Mouse (Mus musculus): Measurements from ENCODE around the gene Glyr1.

The Glyr1 gene

GRCm38 (mm10) chr16:5010371-5010935 lies 39.2 kb downstream of the Glyr1 start:
- no peak for DNase-seq

DNA sequence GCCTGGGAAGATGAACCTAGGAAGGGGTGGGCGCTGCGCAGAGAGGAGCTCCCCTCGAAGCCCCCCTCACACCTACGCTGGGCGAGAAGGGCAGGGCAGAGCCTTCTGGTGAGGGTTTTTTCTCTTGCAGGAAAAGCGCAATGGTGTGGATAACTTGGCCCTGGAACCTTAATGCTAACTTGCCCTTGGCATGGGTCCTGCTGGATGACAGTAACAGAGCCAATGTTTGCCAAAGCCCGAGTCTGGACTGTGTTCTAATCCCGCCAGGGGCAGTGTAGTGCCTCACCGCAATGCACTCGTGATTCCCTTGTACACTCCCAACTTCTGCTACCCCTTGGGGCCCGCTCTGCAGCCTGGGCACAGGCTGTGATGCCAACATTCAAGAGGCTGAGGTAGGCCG lies 41.6 kb downstream of the Glyr1 start:
- DNase-seq = no peak

DNA sequence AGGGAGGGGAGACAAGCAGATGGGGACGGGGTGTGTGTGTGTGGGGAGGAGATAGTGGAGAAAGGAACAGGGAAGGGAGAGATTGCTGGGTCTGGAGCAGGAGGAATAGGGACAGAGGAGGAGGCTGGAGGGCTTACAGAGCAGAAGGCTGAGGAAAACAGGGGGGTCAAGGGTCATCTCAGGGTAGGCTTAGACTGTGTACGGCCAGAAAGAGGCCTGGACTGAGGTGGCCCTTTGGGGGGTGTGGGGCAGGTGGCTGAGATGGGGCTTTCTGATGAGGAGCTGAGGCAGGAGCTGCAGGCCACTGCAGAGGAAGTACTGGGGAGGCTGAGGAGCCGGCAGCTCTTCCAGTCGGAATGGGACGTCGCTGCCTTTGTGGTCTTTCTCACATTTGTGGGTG lies 42.2 kb downstream of the Glyr1 start:
- no peak for DNase-seq

- DNase-seq = peak; percentile 70 to 79
These were observed 42.6 kb downstream of the Glyr1 start, which contains the start of gene Smim22 for GRCm38 (mm10) chr16:5007067-5007466. TSS of gene Smim22 (plus strand) at chr16:5007288.

- DNase-seq = no peak
These were observed 49.1 kb downstream of the Glyr1 start for GRCm38 (mm10) chr16:5000611-5001010.

DNA sequence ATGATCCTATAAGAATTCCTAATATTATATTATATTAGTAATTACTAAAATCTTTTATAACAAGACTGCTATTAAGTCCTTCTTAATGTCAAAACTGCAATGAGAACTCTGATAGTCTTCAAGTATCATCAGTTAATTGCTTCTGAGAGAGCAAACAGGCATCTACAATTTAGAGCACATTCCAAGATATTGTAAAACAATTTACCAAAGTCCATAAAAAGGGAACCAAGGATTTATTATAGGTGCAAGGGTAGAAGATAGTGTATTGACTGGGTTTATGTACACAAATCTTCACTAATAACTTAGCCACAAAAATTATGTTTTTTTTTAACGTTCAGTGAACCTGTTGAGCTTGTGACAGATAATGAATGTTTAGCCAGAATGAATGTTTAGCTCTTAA lies 50.7 kb downstream of the Glyr1 start:
- no peak for DNase-seq

DNA sequence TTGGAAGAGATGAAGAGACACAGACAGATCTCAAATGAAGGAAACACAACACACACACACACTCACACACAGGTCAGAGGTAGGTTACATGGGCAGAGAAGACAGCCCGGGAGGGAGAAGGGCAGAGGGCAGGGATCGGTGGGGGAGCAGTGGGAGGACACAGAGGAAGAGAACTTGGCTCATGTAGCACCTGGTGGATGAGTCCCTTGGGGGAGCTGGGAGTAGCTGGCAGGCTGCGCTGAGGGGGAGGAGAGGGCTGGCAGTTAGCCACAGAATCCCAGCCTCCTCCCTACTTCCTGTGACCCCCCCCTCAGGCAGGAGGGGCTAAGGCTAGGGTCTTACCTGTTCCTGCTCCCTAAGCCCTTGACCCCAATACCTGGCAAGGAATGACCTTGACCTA lies 52.1 kb downstream of the Glyr1 start, which contains the start of gene Sept12:
Gene Sept12 (minus strand): TSS at position 300 of the 400 bp plus-strand sequence.
- DNase-seq = no peak

DNA sequence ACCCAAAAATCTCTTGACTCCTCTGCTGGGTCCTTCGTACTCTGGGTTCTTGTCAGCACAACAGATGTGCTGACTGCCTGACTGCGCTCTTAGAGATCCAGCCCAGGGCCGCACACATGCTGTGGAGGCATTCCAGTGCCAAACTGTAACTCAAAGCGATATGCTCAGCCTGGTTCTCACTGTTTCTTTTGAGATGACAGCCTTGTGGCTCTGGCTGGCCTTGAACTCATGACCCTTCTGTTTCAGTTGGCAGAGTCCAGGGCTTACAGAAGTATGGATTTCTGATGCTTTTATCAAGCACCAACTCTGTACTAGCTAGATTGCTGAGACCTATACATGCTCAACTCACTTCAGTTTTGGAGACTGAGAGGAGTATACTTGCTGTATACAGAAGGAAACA lies 56.4 kb downstream of the Glyr1 start:
- no peak for DNase-seq

GRCm38 (mm10) chr16:4984717-4985116 lies 64.9 kb downstream of the Glyr1 start:
- DNase-seq = no peak

DNA sequence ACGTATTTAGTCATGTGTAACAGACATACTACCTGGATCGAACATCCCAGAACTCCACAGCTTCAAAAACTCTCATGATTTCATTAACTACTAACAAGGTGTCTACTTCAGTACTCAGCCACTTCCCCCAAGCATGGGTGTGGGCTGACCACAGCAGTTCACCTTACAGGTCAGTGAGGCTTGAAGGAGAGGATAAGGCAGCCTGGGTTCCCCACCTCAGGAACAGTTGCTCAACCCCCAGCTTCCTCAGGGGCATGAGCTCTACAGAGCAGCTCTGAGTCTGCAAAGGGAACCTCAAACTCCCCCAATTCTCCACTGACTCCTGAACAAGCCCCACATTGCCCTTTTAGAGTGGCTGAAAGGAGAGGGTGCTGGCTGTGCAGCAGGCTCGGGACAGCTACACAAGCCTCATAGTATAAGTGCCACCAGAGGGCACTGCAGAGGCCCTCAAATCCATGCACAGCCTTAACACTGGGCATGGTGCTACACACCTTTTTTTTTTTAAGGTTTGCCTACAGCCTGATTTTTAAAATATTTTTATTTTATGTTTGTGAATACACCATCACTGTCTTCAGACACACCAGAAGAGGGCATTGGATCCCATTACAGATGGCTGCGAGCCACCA lies 69.8 kb downstream of the Glyr1 start:
- peak in 1 of 2 experiments; percentile 42 for DNase-seq

DNA sequence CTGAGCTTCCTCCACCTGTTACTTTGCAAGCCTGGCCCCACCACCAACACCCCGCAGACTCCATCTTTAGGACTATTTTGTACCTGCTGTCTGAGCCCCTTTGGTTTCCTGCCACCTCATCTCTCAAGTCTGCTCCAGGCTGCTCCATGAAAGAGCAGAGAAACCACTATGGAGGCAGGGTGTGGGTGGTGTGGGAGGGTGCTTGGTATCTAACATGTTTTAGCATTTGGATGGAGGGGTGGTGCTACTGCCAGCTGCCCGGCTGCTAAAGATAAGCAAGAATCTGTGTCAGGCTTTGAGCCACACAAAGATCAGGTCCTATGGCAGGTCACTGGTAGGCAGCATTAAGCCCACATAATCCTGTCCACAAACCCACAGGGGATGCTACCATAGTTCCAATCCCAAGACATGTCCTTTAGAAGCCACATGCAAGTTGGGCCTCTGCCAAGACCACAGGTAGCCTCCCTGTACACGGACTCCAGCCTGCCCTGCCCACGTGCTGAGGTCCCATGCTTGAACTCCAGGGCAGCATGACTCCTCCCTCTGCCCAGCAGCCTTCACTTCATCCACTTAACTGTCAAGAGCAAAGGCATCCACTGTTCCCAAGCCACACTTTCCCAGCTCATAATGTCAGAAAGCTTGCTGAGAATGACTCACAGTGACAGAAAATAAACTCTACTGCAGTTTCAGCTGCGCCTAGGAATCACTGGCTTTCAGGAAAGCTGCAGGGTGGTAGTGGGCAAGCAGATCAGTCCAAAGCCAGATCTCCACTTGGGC lies 71.2 kb downstream of the Glyr1 start:
- DNase-seq = peak; percentile 39 to 66

DNA sequence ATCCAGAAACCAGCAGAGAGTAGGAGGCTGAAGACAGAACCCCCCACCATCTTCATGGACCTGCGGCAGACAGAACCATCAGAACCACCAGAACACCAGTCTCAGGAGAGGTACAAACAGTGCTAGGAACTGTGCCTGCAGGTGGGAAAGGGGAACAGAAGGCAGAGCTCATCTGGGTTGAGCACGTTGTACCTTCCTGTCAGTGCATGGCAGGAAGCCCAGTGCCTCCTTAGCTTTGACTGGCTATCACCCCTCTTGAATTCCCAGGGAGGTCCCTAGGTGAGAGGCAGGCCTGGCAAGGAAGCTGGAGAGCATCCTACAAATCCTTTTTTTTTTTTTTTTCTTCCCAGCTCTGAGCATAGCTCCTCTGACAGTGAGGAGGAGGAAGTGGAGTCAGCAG lies 73.5 kb downstream of the Glyr1 start:
- no peak for DNase-seq

GRCm38 (mm10) chr16:4974521-4974920 lies 75.1 kb downstream of the Glyr1 start:
- DNase-seq = no peak

- DNase-seq = peak; percentile 65 to 81
These were observed 78.0 kb downstream of the Glyr1 start for GRCm38 (mm10) chr16:4971626-4972025.

DNA sequence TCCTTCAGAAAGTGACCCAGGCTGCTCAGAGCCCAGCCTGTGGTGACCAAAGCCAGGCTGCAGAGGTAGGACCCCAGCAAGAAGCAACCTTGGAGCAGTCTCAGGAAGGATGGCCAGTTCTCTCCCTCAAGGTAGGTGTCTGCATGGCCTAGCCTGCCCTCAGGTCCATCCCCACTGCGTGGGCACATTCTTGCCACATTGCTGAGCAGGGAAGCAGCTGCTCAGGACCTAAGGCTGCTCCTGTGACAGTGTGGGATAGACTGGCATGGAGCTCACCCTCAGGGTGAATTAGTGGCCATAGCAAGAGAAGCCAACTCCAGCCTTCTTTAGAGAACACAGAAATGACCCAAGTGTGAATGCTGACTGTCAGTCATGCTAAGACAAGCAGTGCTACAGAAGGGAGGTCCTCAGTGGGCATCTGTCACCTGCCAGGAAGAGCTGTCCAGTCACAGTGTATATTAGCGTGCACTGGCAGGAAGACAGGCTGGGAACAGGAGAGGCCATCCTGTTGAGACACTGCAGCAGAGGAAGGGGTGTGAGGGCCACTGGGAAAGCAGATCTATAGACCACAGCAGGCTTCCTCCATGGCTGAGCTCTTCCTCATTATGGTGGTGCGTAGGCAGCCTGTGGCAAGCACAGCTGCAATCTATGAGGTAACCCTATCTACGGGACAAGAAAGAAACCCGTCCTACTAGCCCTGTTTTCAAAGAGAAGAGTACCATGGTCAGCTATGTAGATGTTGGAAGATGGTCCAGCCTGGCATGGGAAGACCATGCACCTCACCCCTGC lies 80.4 kb downstream of the Glyr1 start:
- DNase-seq = peak; percentile 58 to 63

DNA sequence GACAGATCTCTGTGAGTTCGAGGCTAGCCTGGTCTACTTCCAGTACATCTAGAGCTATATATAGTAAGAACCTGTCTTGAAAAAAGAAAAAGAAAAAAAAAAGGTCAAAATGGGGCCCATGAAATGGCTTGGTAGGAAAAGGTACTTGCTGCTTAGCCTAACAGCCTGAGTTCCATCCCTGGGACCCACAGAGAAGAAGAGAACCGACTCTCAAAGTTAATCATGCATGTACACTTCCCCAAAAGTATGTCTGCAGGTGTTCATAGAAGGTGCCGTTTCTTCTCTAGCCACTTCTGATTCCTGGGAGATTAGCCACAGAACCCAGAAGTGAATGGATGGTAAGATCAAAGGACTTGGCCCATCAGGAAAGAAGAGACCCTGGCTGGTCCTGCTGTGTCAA lies 81.2 kb downstream of the Glyr1 start:
- no peak for DNase-seq

GRCm38 (mm10) chr16:4965392-4966129 lies 84.1 kb downstream of the Glyr1 start:
- no peak for DNase-seq

- no peak for DNase-seq
These were observed 84.8 kb downstream of the Glyr1 start for GRCm38 (mm10) chr16:4964731-4965391.

Data from lung, postnatal 4 days (tissue).